Mouse (Mus musculus) kidney, embryonic 15.5 days (tissue): Measurements from ENCODE around the gene Adam22. TPM values are rescaled to one million over a fixed set of nuclear protein-coding genes. Genes with fewer than 3 reads are reported as not detected.
"Not testable (repeated sequence)": the region's sequence is repeated elsewhere in the genome, so short reads cannot be mapped to it uniquely, and the experiment has no call there.

Experiments
- ATAC-seq: fragments of 200-750 bp; cut with Nextera tagmentation; replicated peaks from 2 replicates; pipeline ENCODE4 v1.8.0; 2017; ENCODE audit warnings: moderate TSS enrichment; ENCODE audit not compliant: low FRiP score
- H3K27ac ChIP-seq: fragments of 300-500 bp; sonication (generic); 2 replicates; pipeline ENCODE4 v1.5.1; 2015; ENCODE audit warnings: mild to moderate bottlenecking, inconsistent platforms
- H3K27me3 ChIP-seq: fragments of 300-500 bp; sonication (generic); 2 replicates; pipeline ENCODE4 v1.6.1; 2015; ENCODE audit warnings: inconsistent platforms
- H3K36me3 ChIP-seq: fragments of 300-500 bp; sonication (generic); 2 replicates; pipeline ENCODE4 v1.6.1; 2015; ENCODE audit warnings: inconsistent platforms
- H3K4me1 ChIP-seq: fragments of 300-500 bp; sonication (generic); 2 replicates; pipeline ENCODE4 v1.6.1; 2015; ENCODE audit warnings: inconsistent platforms
- H3K4me2 ChIP-seq: fragments of 300-500 bp; sonication (generic); 2 replicates; pipeline ENCODE4 v1.6.1; 2015; ENCODE audit warnings: moderate library complexity, mild to moderate bottlenecking, inconsistent platforms
- H3K4me3 ChIP-seq: fragments of 300-500 bp; sonication (generic); replicated peaks from 2 replicates; pipeline ENCODE4 v1.5.1; 2015; ENCODE audit warnings: mild to moderate bottlenecking, inconsistent platforms
- H3K9ac ChIP-seq: fragments of 300-500 bp; sonication (generic); 2 replicates; pipeline ENCODE4 v1.6.1; 2015; ENCODE audit warnings: mild to moderate bottlenecking, inconsistent platforms
- H3K9me3 ChIP-seq: fragments of 300-500 bp; sonication (generic); replicated peaks from 2 replicates; pipeline ENCODE4 v1.6.1; 2016; ENCODE audit warnings: inconsistent platforms
- WGBS: fragments of 180-500 bp; shearing (Covaris S2); methylation state at CpG from one replicate; pipeline ENCODE4 v1.1.7; 2015; ENCODE audit warnings: mixed read lengths; 5-methylcytosine and 5-hydroxymethylcytosine counted together
- polyA plus RNA-seq: library from polyadenylated mRNA; unstranded; fragments of >200 nt; fragmentation: Nextera tagmentation; extraction: Ambion mirVana; gene quantifications from 2 replicates; pipeline ENCODE4 v1.2.1, GENCODE M21; 2015

The Adam22 gene
- polyA plus RNA-seq, 1 experiment from 2014 or later: 8.5 TPM

GRCm38 (mm10) chr5:8227073-8227472, 140.9 kb downstream of the Adam22 start:
- Histone ChIP-seq H3K4me1 (no peaks in the 10 kb centered on the region), H3K27ac (no peak overlapping the region), H3K9me3 (no peaks in the 10 kb centered on the region), H3K36me3 (no peaks in the 10 kb centered on the region), H3K4me3 (no peak overlapping the region), H3K27me3 (no peaks in the 10 kb centered on the region), H3K9ac (no peak overlapping the region), H3K4me2 (no peak overlapping the region)
- 71% methylated on average over 1 of the region's 1 CpGs for WGBS
- no peak for ATAC-seq

DNA sequence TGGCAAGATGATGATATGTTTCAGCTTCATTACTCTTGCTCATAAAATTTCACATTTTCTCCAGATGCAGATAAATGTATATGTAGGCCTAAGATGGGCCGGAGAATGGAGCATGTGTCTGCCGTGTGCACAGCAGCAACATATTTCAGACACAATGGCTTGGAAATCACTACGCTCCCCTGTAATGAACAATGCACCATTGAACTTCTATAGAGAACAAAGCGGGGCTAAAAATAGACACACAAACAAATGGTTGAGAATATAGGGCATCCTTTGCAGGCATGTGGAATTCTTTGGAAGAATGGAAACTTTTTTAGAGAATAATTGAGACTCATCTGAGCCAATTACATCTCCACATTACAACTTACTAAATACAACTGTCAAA, 143.6 kb downstream of the Adam22 start:
- Histone ChIP-seq H3K4me2 (no peak overlapping the region), H3K4me3 (no peak overlapping the region), H3K9ac (no peak overlapping the region), H3K36me3 (no peaks in the 10 kb centered on the region), H3K27ac (no peak overlapping the region), H3K27me3 (no peaks in the 10 kb centered on the region), H3K4me1 (no peaks in the 10 kb centered on the region), H3K9me3 (no peaks in the 10 kb centered on the region)
- 87% methylated on average over 4 of the region's 4 CpGs for whole genome bisulfite sequencing
- no peak for ATAC-seq

DNA sequence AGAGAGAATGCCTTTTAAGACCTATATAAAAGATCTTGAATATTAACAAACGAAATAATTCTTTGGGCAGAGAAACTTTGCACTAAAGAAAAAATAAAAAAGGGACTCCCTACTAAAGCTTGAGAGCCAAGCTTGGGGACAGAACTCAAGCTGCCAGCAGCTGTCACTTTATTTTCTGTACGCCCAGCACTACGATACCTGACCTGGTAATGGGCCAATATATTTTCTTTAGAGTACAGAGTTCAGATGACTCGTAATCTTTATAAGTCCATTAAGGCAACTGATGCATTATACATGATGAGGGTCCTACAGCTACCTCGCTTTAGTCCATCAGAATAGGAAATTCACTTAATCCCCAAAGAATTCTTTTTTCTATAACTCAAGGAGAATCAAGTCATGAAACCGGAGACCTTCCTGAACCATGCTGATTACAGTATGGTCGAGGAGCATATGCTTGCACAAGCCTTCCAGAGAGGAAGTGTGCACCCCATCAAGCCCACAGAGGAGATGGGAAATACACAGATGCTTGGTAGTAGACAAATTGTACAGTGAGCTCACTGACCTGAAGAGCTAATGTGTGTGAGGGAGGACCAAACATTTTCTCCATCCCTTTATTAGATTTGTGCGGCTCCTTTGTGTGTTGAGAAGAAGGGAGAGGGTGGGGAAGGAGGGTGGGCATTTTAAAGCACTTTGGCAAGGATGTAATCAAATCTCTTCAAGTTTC, 144.2 kb downstream of the Adam22 start:
- no peaks in the 10 kb centered on the region for H3K9me3 ChIP-seq
- H3K27ac ChIP-seq: no peak overlapping the region
- no peak for ATAC-seq
- no peaks in the 10 kb centered on the region for H3K36me3 ChIP-seq
- H3K9ac ChIP-seq: no peak overlapping the region
- H3K4me2 ChIP-seq: no peak overlapping the region
- H3K27me3 ChIP-seq: no peaks in the 10 kb centered on the region
- H3K4me3 ChIP-seq: no peak overlapping the region
- 81% methylated on average over 8 of the region's 8 CpGs for WGBS
- H3K4me1 ChIP-seq: no peaks in the 10 kb centered on the region

DNA sequence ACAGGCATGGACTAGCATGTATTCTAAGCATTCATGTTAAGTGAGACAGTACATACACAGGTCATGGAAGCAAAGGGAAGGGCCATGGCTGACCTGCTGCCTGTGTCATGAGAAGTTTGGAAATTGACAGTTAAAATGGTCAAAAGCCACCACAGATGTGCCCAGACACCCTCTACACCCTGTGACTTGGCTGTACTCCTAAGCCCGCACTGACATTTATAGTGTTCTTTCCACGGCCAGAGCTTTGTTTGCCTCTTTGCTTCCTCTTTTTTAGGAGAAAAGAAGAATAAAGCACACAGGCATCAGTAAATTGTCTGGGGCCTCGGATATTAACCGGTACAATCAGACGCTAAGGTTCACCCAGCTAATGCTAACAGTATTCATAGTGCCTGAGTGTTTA, 146.3 kb downstream of the Adam22 start:
- Histone ChIP-seq H3K4me2 (no peak overlapping the region), H3K4me1 (no peaks in the 10 kb centered on the region), H3K27me3 (no peaks in the 10 kb centered on the region), H3K4me3 (no peak overlapping the region), H3K9me3 (no peaks in the 10 kb centered on the region), H3K36me3 (no peaks in the 10 kb centered on the region), H3K27ac (no peak overlapping the region), H3K9ac (no peak overlapping the region)
- WGBS: 82% methylated on average over 5 of the region's 5 CpGs
- no peak for ATAC-seq

GRCm38 (mm10) chr5:8215841-8216240, 152.1 kb downstream of the Adam22 start:
- no peak overlapping the region for H3K4me3 ChIP-seq
- no peaks in the 10 kb centered on the region for H3K27me3 ChIP-seq
- H3K27ac ChIP-seq: no peak overlapping the region
- H3K36me3 ChIP-seq: no peaks in the 10 kb centered on the region
- WGBS: 83% methylated on average over 1 of the region's 1 CpGs
- H3K4me1 ChIP-seq: no peaks in the 10 kb centered on the region
- H3K9me3 ChIP-seq: no peaks in the 10 kb centered on the region
- no peak overlapping the region for H3K4me2 ChIP-seq
- ATAC-seq: no peak
- no peak overlapping the region for H3K9ac ChIP-seq

GRCm38 (mm10) chr5:8184992-8185391, 183.0 kb downstream of the Adam22 start:
- not testable (repeated sequence) for H3K36me3 ChIP-seq, H3K27ac ChIP-seq, H3K4me1 ChIP-seq, H3K9ac ChIP-seq, H3K27me3 ChIP-seq, H3K4me2 ChIP-seq, H3K9me3 ChIP-seq, ATAC-seq, H3K4me3 ChIP-seq
- 78% methylated on average over 1 of the region's 1 CpGs for WGBS

- 88% methylated on average over 1 of the region's 1 CpGs for WGBS
- ATAC-seq: no peak
- Histone ChIP-seq H3K9ac (no peak overlapping the region), H3K4me2 (no peak overlapping the region), H3K9me3 (no peaks in the 10 kb centered on the region), H3K36me3 (no peaks in the 10 kb centered on the region), H3K4me1 (no peaks in the 10 kb centered on the region), H3K4me3 (no peak overlapping the region), H3K27me3 (no peaks in the 10 kb centered on the region), H3K27ac (no peak overlapping the region)
Measured at GRCm38 (mm10) chr5:8180646-8181045, 187.3 kb downstream of the Adam22 start.

DNA sequence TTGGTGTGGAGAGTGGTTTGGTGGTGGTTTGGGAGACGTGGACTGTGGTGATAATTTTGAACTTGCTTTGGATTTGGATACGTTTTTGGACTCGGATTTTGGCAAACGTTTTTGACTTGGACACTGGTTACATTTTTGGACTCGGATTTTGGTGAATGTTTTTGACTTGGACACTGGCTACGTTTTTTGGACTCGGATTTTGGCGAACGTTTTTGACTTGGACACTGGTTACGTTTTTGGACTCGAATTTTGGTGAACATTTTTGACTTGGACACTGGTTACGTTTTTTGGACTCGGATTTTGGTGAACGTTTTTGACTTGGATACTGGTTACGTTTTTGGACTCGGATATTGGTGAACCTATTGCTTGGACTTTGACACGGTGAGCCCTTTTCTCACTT, 189.8 kb downstream of the Adam22 start:
- no peak for ATAC-seq
- H3K4me2 ChIP-seq: no peak overlapping the region
- WGBS: 91% methylated on average over 17 of the region's 17 CpGs

DNA sequence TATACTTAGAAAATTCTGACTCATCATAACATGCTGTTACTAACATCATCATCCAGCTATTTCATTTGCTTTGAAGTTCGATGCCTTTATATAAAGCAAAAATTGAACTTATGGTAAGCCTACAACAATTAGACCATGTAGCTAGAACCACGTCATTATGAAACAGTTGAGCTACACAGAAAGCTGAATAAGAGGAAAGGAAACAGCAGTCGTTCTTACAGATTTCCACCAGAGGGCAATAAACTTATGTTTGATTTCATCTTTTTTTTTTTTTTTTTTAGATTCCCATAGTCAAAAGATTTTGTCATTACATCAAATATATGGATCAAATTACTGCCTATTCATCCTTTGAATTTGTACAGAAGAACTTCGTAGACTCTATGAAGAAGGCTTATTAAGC, 203.2 kb downstream of the Adam22 start:
- ATAC-seq: no peak
- H3K4me3 ChIP-seq: no peak overlapping the region
- no peaks in the 10 kb centered on the region for H3K9me3 ChIP-seq
- H3K4me2 ChIP-seq: no peak overlapping the region
- no peaks in the 10 kb centered on the region for H3K4me1 ChIP-seq
- H3K27ac ChIP-seq: no peak overlapping the region
- no peaks in the 10 kb centered on the region for H3K27me3 ChIP-seq
- no peaks in the 10 kb centered on the region for H3K36me3 ChIP-seq
- no peak overlapping the region for H3K9ac ChIP-seq
- 55% methylated on average over 4 of the region's 4 CpGs for WGBS

More for the DNA sequence above, 189.8 kb downstream of the Adam22 start:
- Histone ChIP-seq H3K36me3 (no peaks in the 10 kb centered on the region), H3K9ac (no peak overlapping the region), H3K27me3 (no peaks in the 10 kb centered on the region), H3K4me3 (no peak overlapping the region), H3K9me3 (no peaks in the 10 kb centered on the region), H3K4me1 (no peaks in the 10 kb centered on the region), H3K27ac (no peak overlapping the region)

DNA sequence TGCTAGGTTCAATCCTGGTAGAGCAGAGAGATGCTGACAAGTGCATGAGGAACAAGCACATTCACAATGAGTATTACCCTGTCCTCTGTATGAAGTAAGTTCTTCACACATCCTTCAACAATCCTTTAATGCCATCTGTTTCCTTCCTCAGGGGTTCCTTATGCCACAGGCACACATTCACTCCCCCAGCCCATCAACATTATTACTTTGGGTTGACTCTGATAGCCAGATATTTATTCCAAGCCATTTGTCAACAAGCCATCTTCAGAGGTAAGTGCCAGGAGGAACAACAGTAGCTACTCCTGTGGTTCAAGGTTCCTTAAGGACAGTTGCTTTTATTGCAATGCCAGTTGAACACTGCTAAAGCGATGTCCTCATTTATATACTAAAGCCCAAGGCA, 216.3 kb downstream of the Adam22 start:
- H3K27me3 ChIP-seq: no peaks in the 10 kb centered on the region
- no peaks in the 10 kb centered on the region for H3K9me3 ChIP-seq
- no peak overlapping the region for H3K9ac ChIP-seq
- H3K4me2 ChIP-seq: no peak overlapping the region
- H3K4me1 ChIP-seq: no peaks in the 10 kb centered on the region
- ATAC-seq: no peak
- no peaks in the 10 kb centered on the region for H3K36me3 ChIP-seq
- no peak overlapping the region for H3K27ac ChIP-seq
- H3K4me3 ChIP-seq: no peak overlapping the region
- WGBS: 95% methylated on average over 1 of the region's 1 CpGs

DNA sequence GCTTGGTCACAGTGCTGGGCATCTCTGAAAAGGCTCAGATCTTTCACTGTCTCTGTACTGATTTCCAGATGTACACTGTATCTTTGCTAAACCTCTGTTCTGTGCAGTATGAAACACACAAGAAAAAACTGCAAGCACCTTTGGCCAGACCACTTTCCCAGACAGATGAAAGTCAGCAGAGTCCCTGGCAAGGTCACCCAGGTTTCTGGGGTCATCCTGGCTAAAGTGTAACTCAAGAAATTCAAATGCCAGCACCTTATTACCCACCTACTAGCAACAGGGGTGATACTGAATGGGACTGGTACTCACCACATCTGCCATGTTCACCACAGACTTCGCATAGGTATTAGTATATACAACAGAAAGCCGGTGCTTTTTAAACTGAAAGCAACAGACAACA, 221.8 kb downstream of the Adam22 start:
- no peak overlapping the region for H3K9ac ChIP-seq
- 97% methylated on average over 2 of the region's 2 CpGs for WGBS

GRCm38 (mm10) chr5:8145473-8145872, 222.5 kb downstream of the Adam22 start:
- Histone ChIP-seq H3K27ac (no peak overlapping the region), H3K9ac (no peak overlapping the region), H3K4me3 (no peak overlapping the region), H3K9me3 (no peaks in the 10 kb centered on the region), H3K36me3 (no peaks in the 10 kb centered on the region), H3K27me3 (no peaks in the 10 kb centered on the region), H3K4me2 (no peak overlapping the region), H3K4me1 (no peaks in the 10 kb centered on the region)
- 74% methylated on average over 5 of the region's 5 CpGs for WGBS
- ATAC-seq: no peak

More for the DNA sequence above, 221.8 kb downstream of the Adam22 start:
- H3K4me3 ChIP-seq: no peak overlapping the region
- H3K4me1 ChIP-seq: no peaks in the 10 kb centered on the region
- H3K9me3 ChIP-seq: no peaks in the 10 kb centered on the region
- no peaks in the 10 kb centered on the region for H3K36me3 ChIP-seq
- H3K4me2 ChIP-seq: no peak overlapping the region
- no peak overlapping the region for H3K27ac ChIP-seq
- no peaks in the 10 kb centered on the region for H3K27me3 ChIP-seq
- ATAC-seq: no peak

- Histone ChIP-seq H3K36me3 (no peaks in the 10 kb centered on the region), H3K4me2 (no peak overlapping the region), H3K27me3 (no peaks in the 10 kb centered on the region), H3K4me1 (no peaks in the 10 kb centered on the region), H3K9ac (no peak overlapping the region), H3K27ac (no peak overlapping the region), H3K9me3 (no peaks in the 10 kb centered on the region), H3K4me3 (no peak overlapping the region)
- WGBS: 71% methylated on average over 5 of the region's 5 CpGs
- ATAC-seq: no peak
Measured at GRCm38 (mm10) chr5:8132546-8132945, 235.4 kb downstream of the Adam22 start.
